Comparison of ENCODE assay signal across 14 mouse cellular contexts in the genomic region with DNA sequence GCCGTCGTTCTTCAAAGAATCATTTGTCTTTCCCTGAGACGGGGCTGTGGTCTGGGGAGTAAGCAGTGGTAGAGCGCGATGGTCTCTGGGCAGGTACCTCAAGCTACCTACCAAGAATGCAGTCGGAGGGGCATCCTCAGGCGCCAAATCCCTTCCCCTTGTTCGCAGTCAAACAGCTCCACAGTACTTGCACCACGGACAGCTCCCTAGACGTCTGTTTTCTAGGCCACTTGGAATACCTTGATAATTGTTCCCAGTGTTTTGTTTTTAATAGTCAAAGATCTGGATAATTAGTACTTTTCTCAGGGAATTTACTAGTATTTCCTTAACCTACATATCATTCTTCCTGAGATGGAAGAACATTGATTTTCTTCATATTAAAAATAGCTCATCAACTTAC. TPM values are rescaled to one million over a fixed set of nuclear protein-coding genes. Genes with fewer than 3 reads are reported as not detected.
DNase-seq lines count a peak whose midpoint lies in the region; ATAC-seq and TF ChIP-seq lines count a peak whose summit lies in the region.
"Had no signal": no experiment of that assay in that cellular context is flagged by ENCODE, and none has a peak within 500 bp of the region (broad histone marks: within the 10 kb centered on the region; RNA-seq: fewer than 3 reads in every experiment).

No protein-coding gene starts in this region.

- no peak overlapping the region for H3K9ac ChIP-seq in limb, embryonic 14.5 days (ENCODE audit: low read depth, low read length, severe bottlenecking)
- H3K9ac ChIP-seq in neural tube, embryonic 15.5 days (replicated peaks), result no peak overlapping the region
- H3K9ac ChIP-seq: limb, embryonic 12.5 days; lung, embryonic 15.5 days had no signal

- peaks cover 31% of the 10 kb centered on the region for H3K27me3 ChIP-seq in embryonic facial prominence, embryonic 10.5 days (replicated peaks; ENCODE audit: low read depth, poor library complexity, severe bottlenecking)
- H3K27me3 ChIP-seq in limb, embryonic 14.5 days (ENCODE audit: control insufficient read depth, insufficient read depth, low read length), result peaks cover 31% of the 10 kb centered on the region
- no peaks in the 10 kb centered on the region for H3K27me3 ChIP-seq in neural tube, embryonic 15.5 days (replicated peaks)

- no peak overlapping the region for H3K4me2 ChIP-seq in limb, embryonic 14.5 days (replicated peaks; ENCODE audit: low read depth, low read length, severe bottlenecking)
- H3K4me2 ChIP-seq in neural tube, embryonic 15.5 days, result peak overlapping the region; percentile 70

- ATAC-seq in limb, embryonic 14.5 days (ENCODE audit: low FRiP score, low read depth), result no peak
- no peak for ATAC-seq in neural tube, embryonic 15.5 days (ENCODE audit: low FRiP score)

- peaks cover 19% of the 10 kb centered on the region for H3K4me1 ChIP-seq in embryonic facial prominence, embryonic 10.5 days
- H3K4me1 ChIP-seq in limb, embryonic 14.5 days (ENCODE audit: control insufficient read depth, insufficient read depth, low read length), result peaks cover 7% of the 10 kb centered on the region; the same call in 1 of the 2 replicates
- H3K4me1 ChIP-seq in neural tube, embryonic 15.5 days, result peaks cover 29% of the 10 kb centered on the region

- H3K36me3 ChIP-seq in embryonic facial prominence, embryonic 10.5 days (replicated peaks), result no peaks in the 10 kb centered on the region
- H3K36me3 ChIP-seq in limb, embryonic 14.5 days (ENCODE audit: control insufficient read depth, insufficient read depth, low read length), result no peaks in the 10 kb centered on the region
- no peaks in the 10 kb centered on the region for H3K36me3 ChIP-seq in neural tube, embryonic 15.5 days
- H3K36me3 ChIP-seq: intestine, embryonic 15.5 days; limb, embryonic 12.5 days; lung, embryonic 15.5 days had no signal

- no peak for TF ChIP-seq CTCF in layer of hippocampus, adult 2 months (conservative IDR thresholded peaks at IDR 0.05)

- 26% methylated on average over 10 of the region's 10 CpGs for WGBS in embryonic facial prominence, embryonic 10.5 days
- 25% methylated on average over 10 of the region's 10 CpGs for WGBS in limb, embryonic 14.5 days
- WGBS in neural tube, embryonic 15.5 days, result 25% methylated on average over 10 of the region's 10 CpGs

- no peaks in the 10 kb centered on the region for H3K9me3 ChIP-seq in embryonic facial prominence, embryonic 10.5 days
- no peaks in the 10 kb centered on the region for H3K9me3 ChIP-seq in limb, embryonic 14.5 days (ENCODE audit: control insufficient read depth, low read length)
- no peaks in the 10 kb centered on the region for H3K9me3 ChIP-seq in neural tube, embryonic 15.5 days (replicated peaks)
- H3K9me3 ChIP-seq: intestine, embryonic 15.5 days; limb, embryonic 12.5 days; lung, embryonic 15.5 days had no signal

- intact Hi-C loops in left cerebral cortex, postnatal 36 days (cut with DNase I), result no loop called here

- H3K27ac ChIP-seq in layer of hippocampus, adult 2 months, result no peak overlapping the region
- no peak overlapping the region for H3K27ac ChIP-seq in embryonic facial prominence, embryonic 10.5 days (replicated peaks)
- H3K27ac ChIP-seq in limb, embryonic 14.5 days (replicated peaks; ENCODE audit: low read depth, low read length), result no peak overlapping the region
- H3K27ac ChIP-seq in neural tube, embryonic 15.5 days (replicated peaks), result peak overlapping the region; percentile 98; the same call in 1 of the 2 replicates
- H3K27ac ChIP-seq: intestine, embryonic 15.5 days; limb, embryonic 12.5 days; lung, embryonic 15.5 days; stomach, postnatal 0 days had no signal

- H3K4me3 ChIP-seq in layer of hippocampus, adult 2 months, result peak overlapping the region; percentile 83; the same call in 1 of the 2 replicates
- no peak overlapping the region for H3K4me3 ChIP-seq in embryonic facial prominence, embryonic 10.5 days
- H3K4me3 ChIP-seq in limb, embryonic 14.5 days (replicated peaks; ENCODE audit: low read length), result no peak overlapping the region
- peak overlapping the region; percentile 75 for H3K4me3 ChIP-seq in neural tube, embryonic 15.5 days (replicated peaks)
- H3K4me3 ChIP-seq: erythroblast, embryonic 14.5 days had no signal

- DNase-seq in layer of hippocampus, adult 2 months (ENCODE audit: low spot score in 2 of 2), result no peak
- DNase-seq in layer of hippocampus, adult 9-11 months, result no peak
- peak; percentile 37 for DNase-seq in embryonic facial prominence, embryonic 10.5 days (ENCODE audit: low spot score)
- peak; percentile 38 for DNase-seq in limb, embryonic 14.5 days (ENCODE audit: low spot score)
- DNase-seq in urinary bladder, postnatal 4 days (ENCODE audit: low spot score in 2 of 2), result no peak
- DNase-seq in left cerebral cortex, postnatal 36 days (ENCODE audit: low spot score in 2 of 2), result no peak
- DNase-seq: gastrocnemius, postnatal 25 days had no signal

- no peak for TF ChIP-seq POLR2A in limb, embryonic 14.5 days (IDR thresholded peaks at IDR 0.05; ENCODE audit: borderline replicate concordance, extremely low read depth, insufficient read depth, insufficient read length)

RNA-seq across cellular contexts. Expression of a gene that starts 0.8 kb away (rescaled TPM):
- total RNA-seq in layer of hippocampus, adult 2 months (2021), result 10 to 100 TPM; 53.2 to 56.6 TPM
- polyA plus RNA-seq in embryonic facial prominence, embryonic 10.5 days (2016; fragmentation: Nextera tagmentation; extraction: Ambion mirVana), result 0.33 and 0.57 TPM in 2 replicates
- 0.45 TPM in 2 replicates for polyA plus RNA-seq in limb, embryonic 14.5 days (2012; rRNA removed)
- 0.04 and 0.19 TPM in 2 replicates for polyA plus RNA-seq in limb, embryonic 14.5 days (2014; fragmentation: Nextera tagmentation; extraction: Ambion mirVana)
- 5.6 and 6.3 TPM in 2 replicates for polyA plus RNA-seq in neural tube, embryonic 15.5 days (2015; fragmentation: Nextera tagmentation; extraction: Ambion mirVana)
- total RNA-seq in left cerebral cortex, postnatal 36 days (2021), result 10 to 100 TPM; 42.9 to 64.5 TPM
- polyA plus RNA-seq: erythroblast, embryonic 14.5 days had no signal

RNA-seq across cellular contexts. Expression of a gene that starts 48.7 kb away (rescaled TPM):
- total RNA-seq in layer of hippocampus, adult 2 months (2021), result not detected
- polyA plus RNA-seq in embryonic facial prominence, embryonic 10.5 days (2016; fragmentation: Nextera tagmentation; extraction: Ambion mirVana), result not detected in 2 replicates
- polyA plus RNA-seq in limb, embryonic 14.5 days (2012; rRNA removed), result not detected in 2 replicates
- not detected in 2 replicates for polyA plus RNA-seq in limb, embryonic 14.5 days (2014; fragmentation: Nextera tagmentation; extraction: Ambion mirVana)
- polyA plus RNA-seq in neural tube, embryonic 15.5 days (2015; fragmentation: Nextera tagmentation; extraction: Ambion mirVana), result not detected in 2 replicates
- not detected for total RNA-seq in left cerebral cortex, postnatal 36 days (2021)
- total RNA-seq: gastrocnemius, postnatal 25 days had no signal
- polyA plus RNA-seq: erythroblast, embryonic 14.5 days; heart, embryonic 14.5 days; intestine, embryonic 15.5 days; limb, embryonic 12.5 days; lung, embryonic 15.5 days; stomach, postnatal 0 days had no signal

Comparison
In these comparisons a context has a peak if more than half of its experiments do, and no peak if none do; other contexts are left out.
1. DNase-seq: peak in embryonic facial prominence, embryonic 10.5 days (single experiment) and limb, embryonic 14.5 days (single experiment); none in layer of hippocampus, adult 2 months (0 of 2), layer of hippocampus, adult 9-11 months (single experiment), urinary bladder, postnatal 4 days (0 of 2) and left cerebral cortex, postnatal 36 days (0 of 2).
2. H3K4me3 ChIP-seq: peak in layer of hippocampus, adult 2 months (single experiment) and neural tube, embryonic 15.5 days (single experiment); none in embryonic facial prominence, embryonic 10.5 days (single experiment) and limb, embryonic 14.5 days (single experiment).